Mouse (Mus musculus) frontal cortex, adult 2 months (tissue): ENCODE data around the gene Skil. TPM values are rescaled to one million over a fixed set of nuclear protein-coding genes. Genes with fewer than 3 reads are reported as not detected.
A peak's percentile ranks its signal among the peaks of the same experiment; 100 is the strongest.

Source experiments
- DNase-seq, 2 experiments: peaks; one replicate each; pipeline ENCODE4 v3.0.0; 2022; ENCODE audit warnings: low spot score in 1 of 2; ENCODE audit errors: extremely low spot score in 1 of 2
- polyA plus RNA-seq: library from polyadenylated mRNA; depleted of rRNA; stranded (reverse); fragments of >200 nt; gene quantifications from 2 replicates; pipeline ENCODE4 v1.2.3, GENCODE M21; 2012

Gene Skil
- polyA plus RNA-seq, 1 experiment = 20.0 TPM

DNA sequence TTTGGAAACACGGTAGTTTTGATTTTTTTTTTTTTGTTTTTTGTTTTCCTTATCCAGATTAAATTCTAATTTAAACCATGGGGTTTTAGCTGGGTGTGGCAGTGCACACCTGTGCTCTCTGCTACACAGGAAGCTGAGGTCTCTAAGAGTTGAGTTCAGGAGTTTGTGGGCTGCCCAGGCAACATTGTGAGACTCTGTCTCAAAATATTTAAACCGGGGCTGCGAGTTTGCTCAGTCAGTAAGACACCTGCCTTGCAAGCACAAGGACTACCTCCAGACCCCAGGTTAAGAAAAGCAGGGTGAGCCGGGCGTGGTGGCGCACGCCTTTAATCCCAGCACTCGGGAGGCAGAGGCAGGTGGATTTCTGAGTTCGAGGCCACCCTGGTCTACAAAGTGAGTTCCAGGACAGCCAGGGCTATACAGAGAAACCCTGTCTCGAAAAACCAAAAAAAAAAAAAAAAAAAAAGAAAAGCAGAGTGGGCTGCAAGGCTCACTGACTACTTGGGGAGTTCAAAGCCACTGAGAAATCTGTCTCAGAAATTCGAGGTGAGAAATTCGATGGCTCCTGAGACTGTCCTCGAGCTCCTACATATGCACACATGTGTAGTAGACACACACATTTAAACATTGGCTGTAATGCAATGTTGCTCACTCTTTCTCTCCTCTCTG lies 11.9 kb upstream of the Skil start:
- DNase-seq = no peak

DNA sequence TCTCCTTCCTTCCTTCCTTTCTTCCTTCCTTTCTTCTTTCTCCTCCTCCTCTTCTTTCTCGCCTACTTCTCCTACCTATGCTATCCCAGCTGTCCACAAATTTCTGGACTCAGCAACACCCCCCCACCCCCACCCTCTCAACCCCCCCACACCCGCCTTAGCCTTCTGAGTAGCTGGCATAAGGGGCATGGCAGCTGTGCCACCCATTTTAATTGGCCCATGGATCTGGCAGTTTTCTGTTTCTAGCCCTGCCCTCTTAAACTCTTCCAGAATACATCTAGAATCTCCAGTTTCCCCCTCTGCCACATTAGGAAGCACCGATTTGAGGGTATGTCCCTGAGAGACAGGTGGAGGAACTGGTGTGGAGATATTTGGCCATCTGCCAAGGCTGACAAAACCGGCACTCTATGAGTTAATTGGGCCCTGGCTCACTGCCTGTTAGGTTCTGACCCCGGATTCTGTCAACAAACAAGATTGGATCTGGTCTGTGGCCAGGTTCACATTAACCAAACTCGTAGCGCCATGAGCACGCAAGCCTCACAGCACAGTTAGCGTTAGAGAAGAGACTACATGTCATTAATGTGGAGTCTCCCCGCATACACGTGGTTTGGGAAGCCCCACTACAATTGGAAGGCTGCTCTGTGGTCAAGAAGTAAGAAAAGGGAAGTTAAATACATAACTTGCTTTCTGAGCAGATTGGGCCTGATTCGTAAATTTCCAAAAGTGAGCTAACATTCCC lies 11.2 kb upstream of the Skil start:
- DNase-seq = no peak

DNA sequence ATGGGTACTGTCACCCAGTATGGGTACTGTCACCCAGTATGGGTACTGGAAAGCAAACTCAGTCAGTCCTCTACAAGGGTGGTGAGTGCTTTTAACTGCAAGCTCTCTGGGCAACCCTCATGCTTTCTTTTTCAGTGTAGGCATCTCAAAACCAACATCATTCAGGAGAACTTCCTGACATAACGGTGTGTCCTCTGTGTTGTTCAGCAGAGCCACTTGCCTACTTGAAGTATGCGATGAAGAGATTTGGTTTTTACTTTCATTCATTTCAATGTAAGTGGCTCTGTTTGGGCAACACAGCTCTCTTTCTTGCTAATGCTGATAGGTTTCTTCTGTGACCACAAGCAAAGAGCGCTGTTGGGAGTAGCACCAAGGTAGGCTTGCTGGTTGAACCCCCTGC lies 9.9 kb upstream of the Skil start:
- DNase-seq = no peak

DNA sequence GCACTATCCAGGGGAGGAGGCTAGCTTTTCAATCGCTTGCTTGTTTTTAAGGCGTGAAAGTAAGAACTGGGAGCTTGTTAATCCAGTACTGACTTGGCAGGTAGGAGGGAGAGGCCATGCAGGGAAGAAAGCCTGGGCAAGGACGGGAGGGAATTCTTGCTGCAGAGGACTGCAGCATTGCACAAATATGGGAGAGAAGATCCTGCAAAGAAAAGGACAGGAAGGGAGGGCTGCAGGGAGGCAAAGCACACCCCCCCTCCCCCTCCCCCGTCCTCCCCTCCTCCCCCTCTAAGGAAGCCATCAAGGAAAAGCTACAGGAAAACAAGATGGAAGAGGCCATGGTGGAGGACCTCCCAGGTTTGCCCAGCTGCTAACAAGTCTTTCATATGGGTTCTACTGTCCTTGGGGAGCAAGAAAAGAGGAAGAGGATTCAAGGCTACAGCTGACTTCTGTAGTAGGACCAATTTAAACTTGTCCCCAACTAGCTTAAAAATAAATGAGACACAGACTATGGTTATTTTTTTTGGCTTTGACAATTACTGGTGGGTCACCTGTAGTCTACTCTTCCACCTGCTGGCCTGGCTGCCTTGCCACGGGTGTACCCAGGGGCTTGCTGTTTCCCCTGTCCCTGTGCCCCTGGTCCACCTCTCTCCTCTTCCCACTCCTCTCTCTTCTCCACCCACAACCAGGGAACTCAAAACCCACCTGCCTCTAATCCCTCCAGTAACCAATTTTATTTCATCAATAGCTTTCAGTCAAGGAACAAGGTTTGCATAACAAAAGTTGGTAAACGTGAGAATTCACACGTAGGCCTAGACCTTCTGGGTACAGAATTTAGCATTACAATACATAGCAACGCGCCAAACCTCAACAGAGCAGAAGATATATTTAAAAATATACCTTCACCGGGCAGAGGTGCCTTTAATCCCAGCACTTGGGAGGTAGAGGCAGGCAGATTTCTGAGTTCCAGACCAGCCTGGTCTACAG lies 5.8 kb upstream of the Skil start:
- DNase-seq = no peak

DNA sequence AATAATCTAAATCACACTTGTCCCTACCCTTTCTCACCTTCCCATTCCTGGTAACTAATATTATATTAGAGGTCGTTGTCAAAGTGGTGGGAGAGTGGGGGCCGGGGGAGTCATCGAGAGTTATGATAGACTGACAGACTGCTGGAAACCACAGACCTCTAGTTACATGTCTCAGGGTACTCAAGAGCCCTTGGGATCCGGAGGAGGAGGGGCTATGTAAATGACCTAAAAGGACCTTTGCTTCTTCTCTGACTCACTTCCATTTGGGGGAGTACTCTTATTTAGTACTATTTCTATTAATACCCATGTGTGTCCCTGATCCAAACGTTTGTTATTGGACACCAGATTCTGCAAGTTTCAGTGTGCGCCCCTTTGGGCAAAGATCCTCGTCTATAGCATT lies 4.9 kb upstream of the Skil start:
- no peak for DNase-seq

DNA sequence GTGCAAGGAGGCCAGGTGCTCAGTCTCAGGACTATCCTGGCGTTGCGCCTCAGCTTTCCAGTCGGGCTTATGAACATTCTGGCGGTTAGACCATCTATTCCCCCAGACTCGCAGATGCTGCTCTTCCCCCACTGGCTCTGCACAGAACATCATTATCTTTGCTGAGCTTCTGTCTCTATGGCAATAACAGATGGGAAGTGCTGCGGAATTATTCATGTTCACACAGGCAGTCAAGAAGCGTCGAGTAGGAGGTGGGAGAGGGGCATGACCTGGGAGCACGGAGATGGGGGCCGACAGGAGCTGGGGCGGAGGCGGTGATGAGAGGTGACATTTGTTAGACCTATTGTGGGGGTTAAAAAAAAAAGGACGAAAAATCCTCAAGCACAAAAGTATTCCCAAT lies 1.7 kb upstream of the Skil start:
- peak; percentile 74 to 78 for DNase-seq

DNA sequence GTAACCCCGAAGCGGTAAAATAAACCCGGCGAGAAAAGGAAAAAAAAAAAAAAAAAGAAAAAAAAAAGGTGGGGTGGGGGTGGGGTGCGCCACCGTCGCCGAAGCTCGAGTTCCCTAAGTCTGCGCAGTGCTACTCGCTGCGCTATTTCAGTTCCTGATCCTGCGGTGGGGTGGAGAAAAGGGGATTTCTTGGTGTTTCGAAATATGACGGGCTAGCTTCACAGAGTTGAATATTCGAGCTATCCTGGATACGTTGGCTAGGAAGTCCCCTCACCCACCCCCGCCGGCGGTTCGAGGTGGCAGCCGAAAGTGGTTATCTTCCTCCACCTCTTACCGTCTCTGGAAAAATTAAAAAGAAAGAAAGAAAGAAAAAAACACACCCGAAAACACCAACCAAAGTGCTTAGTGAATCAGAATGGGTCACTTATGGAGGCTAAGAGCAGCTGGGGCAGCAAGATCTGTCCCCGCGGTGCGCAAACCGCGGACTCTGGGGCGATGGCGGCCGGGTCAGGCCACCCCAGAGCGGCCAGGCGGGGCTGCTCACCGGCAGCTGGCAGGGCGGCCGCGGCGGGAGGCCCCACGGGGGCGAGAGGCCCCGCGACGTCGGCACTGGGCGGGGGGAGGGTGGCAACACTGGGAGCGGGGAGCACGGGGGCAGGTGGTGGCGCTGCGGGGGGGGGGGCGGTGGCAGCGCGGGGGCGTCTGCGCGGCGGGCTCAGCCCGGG lies 1.1 kb upstream of the Skil start:
- peak; percentile 50 to 80 for DNase-seq

DNA sequence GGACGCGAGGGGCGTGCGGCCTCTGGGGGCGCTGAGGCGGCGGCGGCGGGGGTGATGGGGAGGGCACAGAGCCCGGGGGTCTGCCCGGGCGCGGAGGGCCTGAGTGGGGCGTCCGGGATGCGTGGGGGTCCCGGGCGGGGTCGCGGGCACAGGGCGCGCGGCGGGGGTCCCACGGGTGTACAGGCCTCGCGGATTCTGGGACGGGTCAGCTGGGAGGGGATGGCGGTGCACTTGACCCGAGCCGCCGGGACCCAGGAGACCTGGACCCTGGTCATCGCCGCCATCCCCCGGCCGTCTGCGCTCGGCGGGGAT lies 277 bp downstream of the Skil start:
- DNase-seq = no peak

DNA sequence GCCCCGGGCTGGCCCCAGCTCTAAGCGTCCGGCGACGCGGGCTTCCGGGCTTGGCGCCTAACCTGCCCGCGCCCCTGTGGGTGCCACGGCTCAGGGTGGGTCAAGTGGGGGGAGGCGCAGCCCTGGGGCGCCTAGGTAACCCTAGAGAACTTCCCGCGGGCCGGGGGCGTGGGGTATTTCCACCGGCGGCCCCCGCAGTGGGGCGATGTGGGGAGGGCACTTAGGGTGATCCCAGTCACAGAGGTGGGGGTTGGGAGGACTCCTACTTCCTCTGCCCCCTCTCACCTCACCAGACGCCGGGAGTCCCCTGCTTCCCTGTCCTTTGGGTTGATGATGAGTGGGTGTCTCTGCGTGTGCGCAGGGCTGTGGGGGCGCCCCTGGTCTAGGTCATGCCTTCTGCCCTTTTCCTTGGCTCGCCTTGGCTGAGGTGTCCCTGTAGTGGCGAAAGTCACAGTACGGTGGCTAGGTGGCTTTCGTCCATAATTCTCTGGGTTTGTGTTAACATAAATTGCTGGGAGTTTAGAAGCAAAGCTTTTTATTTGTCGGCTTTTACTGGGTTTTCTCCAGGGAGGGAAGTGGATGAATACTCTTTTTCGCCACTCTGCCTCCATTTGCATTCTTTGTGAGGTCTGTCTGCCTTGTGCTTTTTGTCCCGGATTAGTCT lies 765 bp downstream of the Skil start:
- peak in 1 of 2 experiments; percentile 35 for DNase-seq

DNA sequence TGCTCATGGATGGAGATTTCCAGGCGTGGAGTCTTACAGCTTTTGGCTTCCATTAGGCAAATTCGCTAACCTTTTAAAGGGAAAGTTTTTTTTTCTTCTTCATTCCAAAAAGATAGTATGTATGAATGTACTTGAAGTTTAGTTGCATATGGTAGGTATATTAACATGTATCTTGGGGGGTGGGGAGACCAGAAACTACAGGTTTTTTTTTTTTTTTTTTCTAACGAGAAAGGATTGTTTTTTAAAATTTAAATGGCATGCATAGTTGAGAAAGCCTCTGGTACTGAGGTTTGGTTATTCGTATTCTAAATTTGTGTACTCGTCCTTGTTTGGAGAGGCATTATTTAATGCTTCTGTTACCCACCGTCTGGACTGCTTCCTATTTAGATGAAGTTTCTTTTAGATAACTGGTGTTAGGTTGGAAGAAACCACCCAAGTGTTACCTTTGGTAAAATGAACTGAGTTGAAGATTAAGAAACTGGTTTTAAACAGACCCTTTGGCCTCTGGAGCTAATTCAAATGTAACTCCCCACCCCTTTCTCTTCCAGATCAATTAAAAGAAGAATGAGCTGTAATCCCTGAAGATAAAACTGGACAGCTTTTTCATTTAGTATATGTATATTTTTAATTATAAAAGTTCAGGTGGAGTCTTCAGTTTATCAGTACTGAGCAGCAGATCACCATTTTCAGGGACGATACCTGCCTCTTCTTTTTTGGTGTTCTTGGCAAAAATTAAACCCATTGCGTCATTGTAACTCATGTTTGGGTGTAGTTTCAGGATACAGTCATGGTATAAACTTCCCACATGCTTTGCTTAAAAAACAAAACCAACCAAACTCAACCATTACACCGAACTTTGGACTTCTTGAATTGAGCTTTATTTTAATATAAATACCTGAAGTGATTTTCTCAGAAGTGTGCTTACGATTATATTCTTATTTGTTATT lies 1.6 kb downstream of the Skil start:
- DNase-seq = no peak

DNA sequence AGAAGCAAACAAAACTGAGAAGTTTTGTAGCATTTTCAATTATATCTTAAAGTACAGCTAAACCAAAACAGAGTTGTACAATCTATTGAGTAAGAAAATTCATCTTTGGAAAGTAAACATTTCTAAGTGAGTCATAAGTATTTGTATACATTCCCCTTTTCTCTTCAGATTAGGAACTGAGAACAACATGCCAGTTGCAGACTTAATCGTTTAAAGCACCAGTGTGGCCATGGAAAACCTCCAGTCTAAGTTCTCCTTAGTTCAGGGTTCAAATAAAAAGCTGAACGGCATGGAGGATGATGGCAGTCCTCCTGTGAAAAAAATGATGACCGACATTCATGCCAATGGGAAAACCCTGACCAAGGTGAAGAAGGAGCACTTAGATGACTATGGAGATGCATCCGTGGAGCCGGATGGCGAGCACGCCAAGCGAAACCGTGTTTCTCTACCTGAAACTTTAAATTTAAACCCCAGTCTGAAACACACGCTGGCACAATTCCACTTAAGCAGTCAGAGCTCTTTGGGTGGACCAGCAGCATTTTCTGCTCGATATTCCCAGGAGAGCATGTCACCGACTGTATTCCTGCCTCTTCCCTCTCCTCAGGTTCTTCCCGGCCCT lies 2.4 kb downstream of the Skil start:
- no peak for DNase-seq

DNA sequence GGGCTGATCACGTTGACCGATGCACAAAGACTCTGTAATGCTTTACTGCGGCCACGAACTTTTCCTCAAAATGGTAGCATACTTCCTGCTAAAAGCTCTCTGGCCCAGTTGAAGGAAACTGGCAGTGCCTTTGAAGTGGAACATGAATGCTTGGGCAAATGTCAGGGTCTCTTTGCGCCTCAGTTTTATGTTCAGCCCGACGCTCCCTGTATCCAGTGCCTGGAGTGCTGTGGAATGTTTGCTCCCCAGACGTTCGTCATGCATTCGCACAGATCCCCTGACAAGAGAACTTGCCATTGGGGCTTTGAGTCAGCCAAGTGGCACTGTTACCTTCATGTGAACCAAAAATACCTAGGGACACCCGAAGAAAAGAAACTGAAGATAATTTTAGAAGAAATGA lies 3.1 kb downstream of the Skil start:
- no peak for DNase-seq

DNA sequence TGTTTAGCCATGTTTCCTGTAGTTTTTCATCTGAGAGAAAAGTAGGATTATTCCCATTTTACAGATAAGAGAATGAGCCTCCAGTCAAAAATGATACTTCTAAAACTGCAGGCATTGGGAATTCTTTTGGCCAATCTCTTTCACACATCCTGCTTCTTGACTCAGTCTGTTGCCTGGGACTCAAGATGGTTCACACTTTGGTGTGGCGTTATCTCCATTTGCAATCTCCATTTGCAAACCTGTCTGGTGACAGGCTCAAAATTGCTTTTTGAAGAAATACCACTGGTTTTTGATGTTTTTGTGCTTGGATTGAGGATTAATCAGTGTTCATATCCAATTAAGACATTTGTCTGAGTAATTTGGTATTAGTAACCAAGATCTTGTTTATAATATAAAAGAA lies 3.7 kb downstream of the Skil start:
- DNase-seq = no peak

DNA sequence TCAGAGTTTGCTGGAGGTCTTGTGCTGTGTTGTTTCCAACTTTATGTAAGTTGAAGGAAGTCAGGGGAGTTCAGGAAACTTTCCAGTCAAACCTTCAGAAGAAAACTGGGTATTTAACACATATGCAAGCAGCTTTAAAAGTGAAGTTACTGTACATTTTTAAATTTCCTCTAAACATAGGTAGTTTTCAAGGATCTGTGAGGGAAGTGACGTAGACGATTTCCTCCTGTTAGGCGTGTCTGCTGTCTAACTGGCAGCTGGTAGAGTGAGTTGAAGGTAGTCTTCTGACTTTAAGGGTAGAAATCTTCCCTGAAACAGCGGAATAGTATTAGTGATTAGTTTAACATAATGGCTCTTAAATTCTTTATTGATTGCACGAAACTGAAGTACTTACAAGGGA lies 5.2 kb downstream of the Skil start:
- DNase-seq = no peak

DNA sequence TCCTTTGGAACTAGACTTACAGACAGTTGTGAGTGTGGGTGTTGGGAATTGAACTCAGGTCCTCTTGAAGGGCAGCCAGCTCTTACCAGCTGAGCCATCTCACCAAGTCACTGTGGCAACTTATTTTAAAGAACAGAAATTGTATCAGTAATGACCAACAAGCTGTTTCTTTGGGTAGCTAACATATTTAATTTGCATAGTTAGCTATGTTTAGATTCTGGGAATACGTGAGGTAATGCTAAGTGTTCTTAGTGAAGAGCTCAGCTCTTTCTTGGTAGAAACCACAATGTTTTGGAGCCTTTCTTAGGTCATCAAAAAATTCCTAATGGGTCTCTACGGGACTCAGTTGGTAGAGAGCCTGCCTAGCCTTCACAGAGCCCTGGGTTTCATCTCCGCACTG lies 5.9 kb downstream of the Skil start:
- DNase-seq = no peak

DNA sequence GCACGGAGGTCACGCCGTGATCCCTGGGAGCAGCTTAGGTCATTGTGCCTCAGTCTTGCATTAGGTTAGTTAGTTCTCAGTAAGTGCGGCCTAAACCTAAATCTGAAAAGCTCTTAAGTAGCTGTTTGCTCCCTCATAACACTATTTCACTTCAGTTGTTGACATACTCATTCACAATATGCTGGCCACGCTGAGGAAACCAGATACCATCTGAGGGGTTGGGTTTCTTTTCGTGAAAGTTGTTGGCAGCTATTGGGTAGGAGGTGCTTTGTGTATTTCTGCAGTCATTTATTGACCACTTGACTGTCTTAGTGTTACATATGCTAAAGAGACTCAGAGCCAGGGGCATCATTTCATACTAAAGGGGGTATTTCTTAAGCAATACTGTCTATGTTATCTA lies 10.1 kb downstream of the Skil start:
- DNase-seq = no peak

DNA sequence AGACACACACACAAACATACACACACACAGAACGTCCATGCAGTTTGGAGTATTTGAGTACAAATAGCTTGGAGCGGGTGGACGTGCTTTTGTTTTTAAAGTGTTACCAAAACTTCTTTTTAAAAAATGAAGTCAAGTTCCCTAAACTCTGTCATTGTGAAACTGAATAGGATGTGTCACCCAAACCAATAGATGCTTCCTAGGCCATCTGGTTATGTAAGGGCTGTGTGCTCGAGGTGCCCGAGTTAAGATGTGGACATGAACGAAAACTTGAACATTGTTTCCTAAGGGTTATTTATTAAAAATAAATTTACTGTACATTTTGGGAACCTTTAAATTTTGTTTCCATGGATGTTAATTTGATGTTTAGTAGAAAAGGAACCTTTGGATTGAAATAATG lies 11.7 kb downstream of the Skil start:
- no peak for DNase-seq

DNA sequence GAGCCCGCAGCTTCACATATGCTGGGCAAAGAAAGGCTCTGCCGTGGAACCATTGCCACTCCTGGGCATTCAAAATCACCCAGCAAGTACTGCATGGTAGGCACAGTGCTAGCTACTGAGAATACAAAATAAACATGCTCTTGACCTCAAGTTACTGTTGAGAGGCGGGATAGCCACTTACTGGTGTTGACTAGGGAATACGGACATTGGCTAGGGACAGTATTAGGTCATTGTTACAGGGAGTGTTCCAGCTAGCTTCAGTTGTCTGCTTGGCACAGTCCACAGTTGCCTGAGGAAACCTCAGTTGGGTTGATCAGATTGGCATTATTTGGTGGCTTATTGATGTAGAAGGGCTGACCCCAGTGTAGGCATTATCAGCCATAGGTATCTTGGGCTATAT lies 12.8 kb downstream of the Skil start:
- no peak for DNase-seq

DNA sequence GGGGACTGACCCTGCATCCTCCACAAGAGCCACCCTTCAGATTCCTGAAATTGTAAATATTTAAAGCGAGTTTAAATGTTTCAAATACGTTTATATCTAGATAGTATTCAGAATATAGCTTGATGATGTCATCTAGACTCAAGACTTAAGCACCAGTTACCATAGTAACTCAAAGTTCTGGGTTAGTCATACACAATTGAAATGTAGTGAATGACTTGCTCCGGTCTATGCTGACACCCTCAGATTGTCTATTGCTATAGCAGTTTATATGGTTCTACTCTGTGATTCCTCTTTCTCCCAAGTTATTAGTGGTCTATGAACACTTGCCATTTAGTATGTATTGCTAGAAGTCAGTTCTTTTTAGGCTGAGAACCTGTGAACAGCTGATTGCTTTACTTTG lies 14.2 kb downstream of the Skil start:
- peak in 1 of 2 experiments; percentile 46 for DNase-seq
